Mouse (Mus musculus) spleen, adult 2 months (tissue): ENCODE results near the gene Zcchc8.

ENCODE experiments used
- CTCF ChIP-seq: fragments of 200-500 bp; IDR thresholded peaks from 2 replicates; pipeline ENCODE4 v1.5.1; 2011; ENCODE audit warnings: mild to moderate bottlenecking, inconsistent platforms; ENCODE audit not compliant: insufficient read depth, insufficient read length, insufficient replicate concordance; ENCODE audit errors: extremely low read depth
- POLR2A ChIP-seq: fragments of 200-500 bp; IDR thresholded peaks from 2 replicates; pipeline ENCODE4 v1.6.1; 2011; ENCODE audit warnings: low read depth, low read length, inconsistent platforms

DNA sequence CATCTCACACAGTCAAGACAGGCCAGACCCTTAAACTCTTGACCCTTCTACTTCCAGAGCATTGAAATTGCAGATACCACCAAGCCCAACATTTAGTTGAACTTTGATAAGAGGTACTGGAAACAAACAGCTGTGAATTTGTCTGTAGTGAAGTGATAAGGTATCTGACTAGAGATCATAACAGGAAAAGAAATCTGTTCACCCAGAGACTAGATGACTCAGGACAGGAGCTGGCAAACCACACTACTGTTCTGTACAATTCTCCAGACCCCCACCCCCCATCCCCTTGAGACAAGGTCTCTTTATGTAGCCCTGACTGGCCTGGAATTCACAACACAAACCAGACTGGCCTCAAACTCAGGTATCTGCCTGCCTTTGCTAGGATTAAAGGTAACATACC, 25.4 kb upstream of the Zcchc8 start:
- TF ChIP-seq CTCF (no peak), POLR2A (no peak)
